ENCODE assay signal across 12 mouse cellular contexts in the genomic region with DNA sequence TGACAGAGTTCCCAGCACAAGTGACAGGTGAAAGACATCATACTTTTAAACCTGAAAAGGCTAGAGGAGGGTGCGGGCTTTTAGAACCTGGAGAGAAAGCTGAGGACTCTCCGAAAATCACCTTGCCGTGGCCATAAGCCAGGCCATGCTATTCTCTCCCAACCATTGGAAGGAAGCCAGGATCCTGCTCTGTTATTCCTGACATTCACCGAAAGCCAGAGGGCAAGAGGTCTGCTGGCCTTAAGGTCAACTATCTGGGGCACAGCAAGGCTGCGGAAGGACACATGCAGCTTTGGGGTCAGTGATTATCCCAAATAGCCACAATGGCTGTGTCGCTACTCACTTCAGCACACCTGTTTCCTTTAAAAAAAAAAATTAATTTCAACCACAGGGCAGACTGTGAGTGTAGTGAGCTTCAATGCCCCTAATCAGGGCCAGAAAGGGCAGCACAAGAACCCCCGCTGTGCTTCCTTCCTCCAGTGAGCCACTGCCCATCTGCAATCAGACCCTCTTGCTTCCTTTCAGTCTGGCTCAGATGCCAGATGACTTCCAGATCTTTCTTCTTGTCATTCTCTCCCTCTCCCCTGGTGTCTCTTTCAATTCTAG. TPM values are rescaled to one million over a fixed set of nuclear protein-coding genes. Genes with fewer than 3 reads are reported as not detected.
A peak's percentile ranks its signal among the peaks of the same experiment; 100 is the strongest.
DNase-seq lines count a peak whose midpoint lies in the region; ATAC-seq lines count a peak whose summit lies in the region.
"Had no signal": no experiment of that assay in that cellular context is flagged by ENCODE, and none has a peak within 500 bp of the region (broad histone marks: within the 10 kb centered on the region; RNA-seq: fewer than 3 reads in every experiment).

No protein-coding gene starts in this region.

- no peak for ATAC-seq in lung, embryonic 16.5 days (ENCODE audit: low read depth)
- ATAC-seq in forebrain, embryonic 14.5 days = no peak
- no peak for ATAC-seq in limb, embryonic 11.5 days (ENCODE audit: insufficient number of reproducible peaks, low FRiP score, low TSS enrichment, low read depth)
- ATAC-seq: activated CD4-positive, CD25-positive, alpha-beta regulatory T cell, adult 4 months had no signal

- H3K4me3 ChIP-seq in lung, embryonic 16.5 days (ENCODE audit: low read length) = no peak overlapping the region
- no peak overlapping the region for H3K4me3 ChIP-seq in forebrain, embryonic 14.5 days (ENCODE audit: low read depth, low read length)
- H3K4me3 ChIP-seq in limb, embryonic 11.5 days (ENCODE audit: low read depth, low read length) = no peak overlapping the region

- 43% methylated on average over 7 of the region's 7 CpGs for WGBS in lung, embryonic 16.5 days
- WGBS in forebrain, embryonic 14.5 days = 62% methylated on average over 7 of the region's 7 CpGs
- WGBS in limb, embryonic 11.5 days = 24% methylated on average over 7 of the region's 7 CpGs

- H3K27ac ChIP-seq in lung, embryonic 16.5 days (ENCODE audit: low read length) = peak overlapping the region; percentile 45
- peak overlapping the region; percentile 76 for H3K27ac ChIP-seq in forebrain, embryonic 14.5 days (ENCODE audit: low read depth, low read length)
- no peak overlapping the region; the same call in 1 of the 2 replicates for H3K27ac ChIP-seq in limb, embryonic 11.5 days (replicated peaks; ENCODE audit: low read depth, low read length)
- H3K27ac ChIP-seq: stomach, postnatal 0 days had no signal

- H3K9ac ChIP-seq in lung, embryonic 16.5 days (ENCODE audit: low read length) = no peak overlapping the region
- H3K9ac ChIP-seq in forebrain, embryonic 14.5 days (ENCODE audit: low read length) = no peak overlapping the region
- H3K9ac ChIP-seq in limb, embryonic 11.5 days (ENCODE audit: low read length) = no peak overlapping the region

- no peaks in the 10 kb centered on the region for H3K36me3 ChIP-seq in lung, embryonic 16.5 days (ENCODE audit: control insufficient read depth, insufficient read depth, low read length)
- no peaks in the 10 kb centered on the region for H3K36me3 ChIP-seq in forebrain, embryonic 14.5 days (ENCODE audit: control insufficient read depth, insufficient read depth, low read length)
- no peaks in the 10 kb centered on the region for H3K36me3 ChIP-seq in limb, embryonic 11.5 days (ENCODE audit: control insufficient read depth, insufficient read depth, low read length)

- DNase-seq in lung, adult 18-20 months = no peak
- peak; percentile 41 for DNase-seq in forebrain, embryonic 14.5 days (ENCODE audit: low spot score)
- peak; percentile 67 for DNase-seq in limb, embryonic 11.5 days (ENCODE audit: low spot score)
- peak; percentile 50 for DNase-seq in retina, postnatal 1 day
- no peak for DNase-seq in urinary bladder, postnatal 14 days (ENCODE audit: low spot score)
- DNase-seq in testis, postnatal 10 days (ENCODE audit: low spot score) = no peak
- DNase-seq: gastrocnemius, postnatal 14 days; kidney, adult 18-20 months; right cerebral cortex, postnatal 25 days had no signal

- peaks cover 17% of the 10 kb centered on the region for H3K4me1 ChIP-seq in lung, embryonic 16.5 days (replicated peaks; ENCODE audit: control insufficient read depth, insufficient read depth, low read length)
- peaks cover 44% of the 10 kb centered on the region for H3K4me1 ChIP-seq in forebrain, embryonic 14.5 days (ENCODE audit: control insufficient read depth, insufficient read depth, low read length)
- peaks cover 58% of the 10 kb centered on the region for H3K4me1 ChIP-seq in limb, embryonic 11.5 days (ENCODE audit: control insufficient read depth, insufficient read depth, low read length)

- H3K4me2 ChIP-seq in lung, embryonic 16.5 days (ENCODE audit: low read depth, low read length) = no peak overlapping the region
- H3K4me2 ChIP-seq in forebrain, embryonic 14.5 days (ENCODE audit: low read length) = no peak overlapping the region
- H3K4me2 ChIP-seq in limb, embryonic 11.5 days (ENCODE audit: low read depth, severe bottlenecking) = no peak overlapping the region

- no peaks in the 10 kb centered on the region for H3K9me3 ChIP-seq in lung, embryonic 16.5 days (ENCODE audit: control insufficient read depth, low read length)
- H3K9me3 ChIP-seq in forebrain, embryonic 14.5 days (replicated peaks; ENCODE audit: control insufficient read depth, low read length) = no peaks in the 10 kb centered on the region
- no peaks in the 10 kb centered on the region for H3K9me3 ChIP-seq in limb, embryonic 11.5 days (ENCODE audit: control insufficient read depth, low read length)

- H3K27me3 ChIP-seq in lung, embryonic 16.5 days (ENCODE audit: control insufficient read depth, insufficient read depth, low read depth, low read length) = no peaks in the 10 kb centered on the region
- H3K27me3 ChIP-seq in forebrain, embryonic 14.5 days (replicated peaks; ENCODE audit: control insufficient read depth, insufficient read depth, low read length) = no peaks in the 10 kb centered on the region
- H3K27me3 ChIP-seq in limb, embryonic 11.5 days (ENCODE audit: control insufficient read depth, insufficient read depth, low read length) = no peaks in the 10 kb centered on the region

RNA-seq across cellular contexts. Expression of a gene that starts 23.3 kb away (rescaled TPM):
- 614 and 619 TPM in 2 replicates for polyA plus RNA-seq in lung, embryonic 16.5 days (2015; fragmentation: Nextera tagmentation; extraction: Ambion mirVana)
- 6,589 and 7,102 TPM in 2 replicates for polyA plus RNA-seq in forebrain, embryonic 14.5 days (2014; fragmentation: Nextera tagmentation; extraction: Ambion mirVana)
- 1,283 and 1,480 TPM in 2 replicates for polyA plus RNA-seq in limb, embryonic 11.5 days (2014; fragmentation: Nextera tagmentation; extraction: Ambion mirVana)

RNA-seq across cellular contexts. Expression of a gene that starts 34.5 kb away (rescaled TPM):
- 52.8 and 56.2 TPM in 2 replicates for polyA plus RNA-seq in lung, embryonic 16.5 days (2015; fragmentation: Nextera tagmentation; extraction: Ambion mirVana)
- 240 and 254 TPM in 2 replicates for polyA plus RNA-seq in forebrain, embryonic 14.5 days (2014; fragmentation: Nextera tagmentation; extraction: Ambion mirVana)
- 73.8 and 76.0 TPM in 2 replicates for polyA plus RNA-seq in limb, embryonic 11.5 days (2014; fragmentation: Nextera tagmentation; extraction: Ambion mirVana)

Comparison
In these comparisons a context has a peak if more than half of its experiments do, and no peak if none do; other contexts are left out.
1. DNase-seq: peak in forebrain, embryonic 14.5 days (single experiment), limb, embryonic 11.5 days (single experiment) and retina, postnatal 1 day (single experiment); none in lung, adult 18-20 months (0 of 2), urinary bladder, postnatal 14 days (single experiment) and testis, postnatal 10 days (single experiment).